Mouse (Mus musculus) E14TG2a.4 (cell line): Measurements from ENCODE around the gene Nat8f1.

Source experiments
- CTCF ChIP-seq: conservative IDR thresholded peaks from 2 replicates; pipeline ENCODE4 v1.5.1; 2014; ENCODE audit warnings: low read length
- NANOG ChIP-seq: IDR thresholded peaks from 2 replicates; pipeline ENCODE4 v1.6.1; 2014; ENCODE audit warnings: borderline replicate concordance, low read length, mixed read lengths
- POU5F1 ChIP-seq: IDR thresholded peaks from 2 replicates; pipeline ENCODE4 v1.6.1; 2014; ENCODE audit warnings: low read length, borderline replicate concordance

GRCm38 (mm10) chr6:85908341-85908740 lies 7.1 kb downstream of the Nat8f1 start:
- no peak for TF ChIP-seq CTCF
- TF ChIP-seq NANOG = no peak
- no peak for TF ChIP-seq POU5F1
